Mouse (Mus musculus) testis, adult 2 months (tissue): ENCODE results near the gene Tpx2.

ENCODE experiments used
- CTCF ChIP-seq: fragments of 200-500 bp; IDR thresholded peaks from 2 replicates; pipeline ENCODE4 v1.5.1; 2012; ENCODE audit warnings: low read depth, mild to moderate bottlenecking, inconsistent platforms, low read length, moderate library complexity; ENCODE audit not compliant: control insufficient read depth, insufficient read depth, insufficient replicate concordance
- POLR2A ChIP-seq: fragments of 200-500 bp; IDR thresholded peaks from 2 replicates; pipeline ENCODE4 v1.6.1; 2012; ENCODE audit warnings: low read depth, mild to moderate bottlenecking, inconsistent platforms, low read length, moderate library complexity; ENCODE audit not compliant: control insufficient read depth

GRCm38 (mm10) chr2:152933048-152933447 lies 85.3 kb downstream of the Tpx2 start, which contains the start of gene Foxs1:
- TF ChIP-seq CTCF (no peak), POLR2A (peak; percentile 66; the same call in 1 of the 2 replicates)
